Mouse (Mus musculus) kidney, embryonic 15.5 days (tissue): ENCODE results near the gene Faap20. TPM values are rescaled to one million over a fixed set of nuclear protein-coding genes. Genes with fewer than 3 reads are reported as not detected.
A peak's percentile ranks its signal among the peaks of the same experiment; 100 is the strongest.

Experiments used
- ATAC-seq: fragments of 200-750 bp; cut with Nextera tagmentation; replicated peaks from 2 replicates; pipeline ENCODE4 v1.8.0; 2017; ENCODE audit warnings: moderate TSS enrichment; ENCODE audit not compliant: low FRiP score
- H3K27ac ChIP-seq: fragments of 300-500 bp; sonication (generic); 2 replicates; pipeline ENCODE4 v1.5.1; 2015; ENCODE audit warnings: mild to moderate bottlenecking, inconsistent platforms
- H3K27me3 ChIP-seq: fragments of 300-500 bp; sonication (generic); 2 replicates; pipeline ENCODE4 v1.6.1; 2015; ENCODE audit warnings: inconsistent platforms
- H3K36me3 ChIP-seq: fragments of 300-500 bp; sonication (generic); 2 replicates; pipeline ENCODE4 v1.6.1; 2015; ENCODE audit warnings: inconsistent platforms
- H3K4me1 ChIP-seq: fragments of 300-500 bp; sonication (generic); 2 replicates; pipeline ENCODE4 v1.6.1; 2015; ENCODE audit warnings: inconsistent platforms
- H3K4me2 ChIP-seq: fragments of 300-500 bp; sonication (generic); 2 replicates; pipeline ENCODE4 v1.6.1; 2015; ENCODE audit warnings: moderate library complexity, mild to moderate bottlenecking, inconsistent platforms
- H3K4me3 ChIP-seq: fragments of 300-500 bp; sonication (generic); replicated peaks from 2 replicates; pipeline ENCODE4 v1.5.1; 2015; ENCODE audit warnings: mild to moderate bottlenecking, inconsistent platforms
- H3K9ac ChIP-seq: fragments of 300-500 bp; sonication (generic); 2 replicates; pipeline ENCODE4 v1.6.1; 2015; ENCODE audit warnings: mild to moderate bottlenecking, inconsistent platforms
- H3K9me3 ChIP-seq: fragments of 300-500 bp; sonication (generic); replicated peaks from 2 replicates; pipeline ENCODE4 v1.6.1; 2016; ENCODE audit warnings: inconsistent platforms
- WGBS: fragments of 180-500 bp; shearing (Covaris S2); methylation state at CpG from one replicate; pipeline ENCODE4 v1.1.7; 2015; ENCODE audit warnings: mixed read lengths; 5-methylcytosine and 5-hydroxymethylcytosine counted together
- polyA plus RNA-seq: library from polyadenylated mRNA; unstranded; fragments of >200 nt; fragmentation: Nextera tagmentation; extraction: Ambion mirVana; gene quantifications from 2 replicates; pipeline ENCODE4 v1.2.1, GENCODE M21; 2015

Gene Faap20
- polyA plus RNA-seq, 1 experiment from 2014 or later = 68.8 TPM

DNA sequence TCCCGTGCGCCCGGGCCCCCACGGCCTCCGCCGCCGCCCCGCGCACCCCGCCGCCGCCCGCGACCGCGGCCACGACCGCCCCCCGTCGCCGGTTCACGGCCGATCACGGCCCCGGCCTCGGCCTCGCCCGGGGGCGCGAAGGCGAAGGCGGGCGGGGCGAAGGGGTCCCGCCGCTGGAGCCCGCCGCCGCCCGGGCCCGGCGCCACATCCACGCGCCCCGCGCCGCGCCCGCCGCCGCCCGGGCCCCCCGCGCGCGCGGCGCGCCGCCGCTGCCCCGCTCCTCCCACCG, 27.1 kb upstream of the Faap20 start, which contains the start of gene Ski:
TSS of gene Ski (minus strand) at position 41 of the 289 bp plus-strand sequence.
- Histone ChIP-seq H3K4me1 (peaks cover 53% of the 10 kb centered on the region), H3K36me3 (no peaks in the 10 kb centered on the region), H3K27me3 (no peaks in the 10 kb centered on the region), H3K27ac (peak within 1 kb of the TSS; percentile 98), H3K4me3 (peak within 1 kb of the TSS; percentile 83), H3K4me2 (peak within 1 kb of the TSS; percentile 94), H3K9ac (peak within 1 kb of the TSS; percentile 94), H3K9me3 (no peaks in the 10 kb centered on the region)
- no peak for ATAC-seq
- 6% methylated on average over 9 of the region's 63 CpGs for WGBS

DNA sequence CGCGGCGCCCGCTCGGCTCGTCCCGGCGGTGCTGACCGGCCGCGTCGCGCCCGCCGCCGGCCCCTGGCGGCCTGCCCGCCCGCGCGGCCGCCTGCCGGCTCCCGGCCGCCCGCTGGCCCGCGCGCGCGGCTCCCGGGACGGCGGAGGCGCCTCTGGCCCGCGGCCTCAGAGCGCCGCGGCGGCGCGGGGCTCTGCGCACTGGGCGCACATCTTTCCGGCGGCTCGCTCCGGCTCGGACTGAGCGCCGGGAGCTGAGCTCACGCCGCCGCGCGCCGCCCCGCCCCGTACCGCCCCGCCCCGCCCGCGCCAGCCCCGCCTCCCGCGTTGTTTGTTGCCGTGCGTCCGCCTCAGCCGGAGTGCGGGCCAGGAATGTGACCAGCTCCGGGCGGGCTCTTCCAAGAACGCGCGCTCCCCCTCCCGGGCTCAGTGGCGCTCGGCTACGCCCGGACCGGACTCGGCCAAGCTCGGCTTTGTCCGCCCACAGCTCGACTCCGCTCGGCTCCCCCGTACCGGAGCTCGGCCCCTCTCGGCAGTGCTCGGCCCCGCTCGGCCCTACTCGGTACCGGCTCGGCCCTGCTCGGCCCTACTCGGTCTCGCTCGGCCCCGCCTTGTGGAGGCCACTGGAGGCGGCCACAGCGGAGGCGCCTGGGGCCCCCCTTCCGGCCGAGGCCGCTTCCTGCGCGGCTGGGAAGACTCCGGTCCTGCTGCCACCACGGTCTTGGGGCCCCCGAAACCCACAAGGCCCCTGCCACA, 26.6 kb upstream of the Faap20 start:
- H3K4me2 ChIP-seq = peak overlapping the region; percentile 94
- H3K27me3 ChIP-seq = no peaks in the 10 kb centered on the region
- H3K27ac ChIP-seq = peak overlapping the region; percentile 98
- peak; percentile 99 for ATAC-seq
- H3K9ac ChIP-seq = peak overlapping the region; percentile 94
- peak overlapping the region; percentile 83 for H3K4me3 ChIP-seq
- under 1% methylated on average over 62 of the region's 116 CpGs for WGBS
- no peaks in the 10 kb centered on the region for H3K36me3 ChIP-seq
- peaks cover 47% of the 10 kb centered on the region for H3K4me1 ChIP-seq
- no peaks in the 10 kb centered on the region for H3K9me3 ChIP-seq

GRCm38 (mm10) chr4:155223594-155224528, 25.7 kb upstream of the Faap20 start:
- Histone ChIP-seq H3K27me3 (no peaks in the 10 kb centered on the region), H3K36me3 (no peaks in the 10 kb centered on the region), H3K27ac (peak overlapping the region; percentile 98), H3K9me3 (no peaks in the 10 kb centered on the region), H3K9ac (peak overlapping the region; percentile 81), H3K4me2 (peak overlapping the region; percentile 87), H3K4me1 (peaks cover 39% of the 10 kb centered on the region), H3K4me3 (peak overlapping the region; percentile 83)
- 33% methylated on average over 20 of the region's 20 CpGs for WGBS
- ATAC-seq = no peak

GRCm38 (mm10) chr4:155225918-155226317, 23.7 kb upstream of the Faap20 start:
- Histone ChIP-seq H3K27ac (no peak overlapping the region), H3K4me3 (no peak overlapping the region), H3K27me3 (no peaks in the 10 kb centered on the region), H3K4me1 (peaks cover 20% of the 10 kb centered on the region), H3K9me3 (no peaks in the 10 kb centered on the region), H3K36me3 (no peaks in the 10 kb centered on the region), H3K9ac (no peak overlapping the region), H3K4me2 (no peak overlapping the region)
- WGBS = 83% methylated on average over 5 of the region's 5 CpGs
- no peak for ATAC-seq

GRCm38 (mm10) chr4:155227986-155228385, 21.6 kb upstream of the Faap20 start:
- H3K27ac ChIP-seq = no peak overlapping the region
- no peak overlapping the region for H3K9ac ChIP-seq
- H3K9me3 ChIP-seq = no peaks in the 10 kb centered on the region
- no peaks in the 10 kb centered on the region for H3K36me3 ChIP-seq
- no peak overlapping the region for H3K4me2 ChIP-seq
- 86% methylated on average over 4 of the region's 4 CpGs for WGBS
- H3K4me3 ChIP-seq = no peak overlapping the region
- no peaks in the 10 kb centered on the region for H3K27me3 ChIP-seq
- no peak for ATAC-seq
- peaks cover 23% of the 10 kb centered on the region for H3K4me1 ChIP-seq

DNA sequence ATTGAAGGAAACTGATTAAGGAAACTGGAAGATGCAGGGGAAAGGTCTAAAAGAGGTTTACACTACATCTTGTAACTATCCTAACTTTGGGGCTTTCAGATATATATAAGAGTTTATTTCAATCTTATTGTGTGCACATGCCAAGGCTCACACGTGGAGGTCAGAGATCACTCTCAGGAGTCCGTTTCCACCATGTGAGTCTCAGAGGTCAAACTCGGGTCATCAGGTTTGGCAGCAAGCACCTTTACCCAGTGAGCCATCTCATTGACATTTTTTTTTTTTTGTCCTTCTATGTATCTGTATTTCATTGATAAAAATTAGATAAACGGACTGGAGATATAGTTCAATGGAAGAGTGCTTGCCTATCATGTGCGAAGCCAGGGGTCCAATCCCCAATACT, 21.1 kb upstream of the Faap20 start:
- no peaks in the 10 kb centered on the region for H3K36me3 ChIP-seq
- no peaks in the 10 kb centered on the region for H3K27me3 ChIP-seq
- peaks cover 25% of the 10 kb centered on the region for H3K4me1 ChIP-seq
- no peak overlapping the region for H3K9ac ChIP-seq
- no peak for ATAC-seq
- H3K4me2 ChIP-seq = no peak overlapping the region
- H3K9me3 ChIP-seq = no peaks in the 10 kb centered on the region
- no peak overlapping the region for H3K4me3 ChIP-seq
- H3K27ac ChIP-seq = no peak overlapping the region
- WGBS = 75% methylated on average over 5 of the region's 5 CpGs

GRCm38 (mm10) chr4:155233878-155234277, 15.7 kb upstream of the Faap20 start:
- peak overlapping the region; percentile 99 for H3K27ac ChIP-seq
- H3K9ac ChIP-seq = peak overlapping the region; percentile 16; the same call in 1 of the 2 replicates
- no peak overlapping the region for H3K4me3 ChIP-seq
- WGBS = 9% methylated on average over 10 of the region's 10 CpGs
- H3K4me2 ChIP-seq = peak overlapping the region; percentile 49
- no peaks in the 10 kb centered on the region for H3K9me3 ChIP-seq
- H3K36me3 ChIP-seq = no peaks in the 10 kb centered on the region
- H3K4me1 ChIP-seq = peaks cover 71% of the 10 kb centered on the region
- ATAC-seq = peak; percentile 69
- no peaks in the 10 kb centered on the region for H3K27me3 ChIP-seq

- 40% methylated on average over 8 of the region's 8 CpGs for WGBS
- peak overlapping the region; percentile 45 for H3K9ac ChIP-seq
Observed at GRCm38 (mm10) chr4:155234371-155235310, 15.0 kb upstream of the Faap20 start.

DNA sequence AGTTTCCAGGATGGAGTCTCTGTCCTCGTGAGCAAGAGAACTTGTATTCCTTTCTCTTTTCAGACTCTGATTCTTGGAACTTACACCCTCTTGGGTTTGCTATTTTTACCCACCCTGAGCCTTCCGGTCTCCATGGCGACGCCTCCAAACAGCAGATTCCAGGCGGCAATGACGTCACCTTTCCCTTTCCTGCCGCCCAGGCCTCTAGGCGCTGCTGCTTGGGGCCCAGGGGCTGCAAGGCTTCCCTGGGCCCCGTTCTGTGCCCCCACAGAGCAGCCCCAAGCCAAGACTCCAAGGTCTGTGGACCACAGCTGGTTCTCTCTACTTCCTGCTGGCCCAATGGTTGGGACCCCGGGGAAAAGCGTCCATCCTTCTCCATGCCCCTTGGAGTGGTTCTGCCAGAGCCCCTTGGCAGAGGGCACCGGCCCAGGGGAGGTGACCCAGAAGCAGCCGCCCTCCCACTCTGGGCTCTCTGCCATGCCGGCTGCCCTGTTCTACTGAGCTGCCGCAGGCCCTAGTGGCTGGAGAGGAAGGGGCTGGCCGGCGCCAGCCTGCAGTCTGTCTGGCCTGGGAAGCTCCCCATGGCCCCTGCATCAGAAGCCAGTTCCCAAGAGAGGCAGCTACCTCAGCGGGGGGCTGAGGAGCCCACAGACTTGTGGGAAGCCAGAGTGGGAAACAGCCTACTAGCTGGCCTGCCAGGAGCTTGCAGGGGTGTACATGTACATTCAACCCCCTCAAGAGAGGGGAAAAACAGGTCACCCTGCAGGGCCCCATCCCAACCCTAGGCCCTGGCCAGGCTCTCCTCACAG, 14.1 kb upstream of the Faap20 start:
- Histone ChIP-seq H3K36me3 (no peaks in the 10 kb centered on the region), H3K4me3 (0 out of 2 replicates have a peak overlapping the region, but pooled peaks have one; percentile 13), H3K9ac (peak overlapping the region; percentile 45), H3K27ac (peak overlapping the region; percentile 99), H3K9me3 (no peaks in the 10 kb centered on the region), H3K4me1 (peaks cover 71% of the 10 kb centered on the region), H3K27me3 (no peaks in the 10 kb centered on the region), H3K4me2 (peak overlapping the region; percentile 49)
- 10% methylated on average over 18 of the region's 18 CpGs for WGBS
- ATAC-seq = peak; percentile 74

More at GRCm38 (mm10) chr4:155234371-155235310, 15.0 kb upstream of the Faap20 start:
- Histone ChIP-seq H3K4me1 (peaks cover 71% of the 10 kb centered on the region), H3K9me3 (no peaks in the 10 kb centered on the region), H3K27ac (peak overlapping the region; percentile 99), H3K4me2 (peak overlapping the region; percentile 49), H3K4me3 (no peak overlapping the region), H3K36me3 (no peaks in the 10 kb centered on the region), H3K27me3 (no peaks in the 10 kb centered on the region)
- ATAC-seq = peak; percentile 16; the same call in 1 of the 2 replicates

GRCm38 (mm10) chr4:155236737-155237385, 12.7 kb upstream of the Faap20 start:
- Histone ChIP-seq H3K9me3 (no peaks in the 10 kb centered on the region), H3K36me3 (no peaks in the 10 kb centered on the region), H3K9ac (no peak overlapping the region), H3K4me2 (no peak overlapping the region), H3K4me3 (no peak overlapping the region), H3K27ac (peak overlapping the region; percentile 99), H3K27me3 (0 out of 2 replicates have a peak, but pooled peaks cover 3% of the 10 kb centered on the region), H3K4me1 (peaks cover 60% of the 10 kb centered on the region)
- 62% methylated on average over 12 of the region's 12 CpGs for WGBS
- no peak for ATAC-seq
